Mouse (Mus musculus): Measurements from ENCODE around the gene Vmn1r62. TPM values are rescaled to one million over a fixed set of nuclear protein-coding genes. Genes with fewer than 3 reads are reported as not detected.
"Not testable (repeated sequence)": the region's sequence is repeated elsewhere in the genome, so short reads cannot be mapped to it uniquely, and the experiment has no call there.

Vmn1r62 gene
- polyA plus RNA-seq (2011; ENCODE audit: insufficient read length, low read depth, missing spikeins) = not detected in 2 replicates

GRCm38 (mm10) chr7:5673331-5673730 lies at the start of gene Vmn1r62:
TSS of gene Vmn1r62 (plus strand) at chr7:5673631.
- not testable (repeated sequence) for H3K27ac ChIP-seq (ENCODE audit: insufficient read depth, low read length); H3K4me1 ChIP-seq (ENCODE audit: control insufficient read depth, insufficient read depth, low read length); H3K4me3 ChIP-seq (ENCODE audit: insufficient read depth, low read length)

Other genes with a start within 250 kb of the Vmn1r62 start
- gene Vmn1r59, start 216.9 kb upstream of the Vmn1r62 start, polyA plus RNA-seq (2011; ENCODE audit: insufficient read length, low read depth, missing spikeins) = not detected in 2 replicates
- gene Vmn2r28, start 179.7 kb upstream of the Vmn1r62 start, polyA plus RNA-seq (2011; ENCODE audit: insufficient read length, low read depth, missing spikeins) = not detected in 2 replicates
- not detected in 2 replicates for gene Vmn1r60, start 126.3 kb upstream of the Vmn1r62 start, polyA plus RNA-seq (2011; ENCODE audit: insufficient read length, low read depth, missing spikeins)
- not detected in 2 replicates for gene Vmn1r61, start 60.3 kb upstream of the Vmn1r62 start, polyA plus RNA-seq (2011; ENCODE audit: insufficient read length, low read depth, missing spikeins)
- not detected in 2 replicates for gene Vmn1r63, start 131.8 kb downstream of the Vmn1r62 start, polyA plus RNA-seq (2011; ENCODE audit: insufficient read length, low read depth, missing spikeins)
- not detected in 2 replicates for gene Vmn1r64, start 210.9 kb downstream of the Vmn1r62 start, polyA plus RNA-seq (2011; ENCODE audit: insufficient read length, low read depth, missing spikeins)

All from embryonic fibroblast, embryonic 13.5 days (primary cell).